In the genomic region with DNA sequence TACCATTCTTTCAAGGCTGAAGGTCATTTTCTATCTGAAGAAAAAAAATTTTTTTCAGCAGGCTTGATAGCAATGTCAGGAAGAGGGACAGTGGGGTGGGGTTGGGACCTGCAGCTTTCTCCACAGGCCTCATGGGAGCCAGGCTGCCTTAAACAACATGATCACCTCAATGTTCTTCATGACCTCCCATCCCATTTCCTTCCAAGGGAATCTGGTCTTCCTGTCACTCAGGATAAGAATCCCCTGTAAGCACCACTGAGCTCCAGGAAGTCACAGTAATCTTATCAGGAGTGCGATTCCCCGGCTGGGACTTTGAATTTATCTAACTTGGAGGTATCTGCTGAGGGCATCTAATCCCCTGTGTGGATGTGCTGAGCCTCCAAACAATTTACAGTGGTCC, we compare ENCODE assay signal across 24 mouse cellular contexts. TPM values are rescaled to one million over a fixed set of nuclear protein-coding genes. Genes with fewer than 3 reads are reported as not detected.
"Had no signal": no experiment of that assay in that cellular context is flagged by ENCODE, and none has a peak within 500 bp of the region (broad histone marks: within the 10 kb centered on the region; RNA-seq: fewer than 3 reads in every experiment).

No protein-coding gene starts in this region.

- H3K9ac ChIP-seq: forebrain, postnatal 0 days; heart, embryonic 12.5 days; hindbrain, embryonic 13.5 days; hindbrain, embryonic 15.5 days; kidney, embryonic 15.5 days; limb, embryonic 13.5 days; limb, embryonic 15.5 days; liver, embryonic 12.5 days; liver, embryonic 14.5 days had no signal

- H3K4me3 ChIP-seq: heart, embryonic 12.5 days; hindbrain, embryonic 13.5 days; hindbrain, embryonic 15.5 days; kidney, embryonic 15.5 days; limb, embryonic 13.5 days; limb, embryonic 15.5 days; liver, embryonic 12.5 days had no signal

- DNase-seq: forebrain, postnatal 0 days; gastrocnemius, postnatal 14 days; gastrocnemius, postnatal 36 days; heart, postnatal 10 days; kidney, adult 11 months; kidney, adult 2 months; kidney, adult 9 months; kidney, postnatal 14 days; kidney, postnatal 36 days; layer of hippocampus, adult 9-11 months; layer of hippocampus, postnatal 36 days; left cerebral cortex, postnatal 4 days had no signal

- H3K4me1 ChIP-seq: kidney, embryonic 15.5 days; limb, embryonic 13.5 days; limb, embryonic 15.5 days; liver, embryonic 12.5 days had no signal

- H3K9me3 ChIP-seq: heart, embryonic 12.5 days; hindbrain, embryonic 13.5 days; hindbrain, embryonic 15.5 days; kidney, embryonic 15.5 days; limb, embryonic 13.5 days; limb, embryonic 15.5 days; liver, embryonic 12.5 days had no signal

- H3K27ac ChIP-seq: hindbrain, embryonic 13.5 days; hindbrain, embryonic 15.5 days; hindbrain, postnatal 0 days; kidney, embryonic 15.5 days; kidney, postnatal 0 days; limb, embryonic 13.5 days; limb, embryonic 15.5 days; liver, embryonic 12.5 days; liver, embryonic 14.5 days had no signal

- H3K36me3 ChIP-seq: heart, embryonic 12.5 days; hindbrain, embryonic 13.5 days; kidney, embryonic 15.5 days; limb, embryonic 13.5 days; limb, embryonic 15.5 days; liver, embryonic 12.5 days had no signal

- H3K27me3 ChIP-seq: heart, embryonic 12.5 days; hindbrain, embryonic 13.5 days; hindbrain, embryonic 15.5 days; kidney, embryonic 15.5 days; limb, embryonic 13.5 days; limb, embryonic 15.5 days; liver, embryonic 12.5 days had no signal

- H3K4me2 ChIP-seq: heart, embryonic 12.5 days; hindbrain, embryonic 13.5 days; hindbrain, embryonic 15.5 days; kidney, embryonic 15.5 days; limb, embryonic 13.5 days; limb, embryonic 15.5 days; liver, embryonic 12.5 days had no signal

- ATAC-seq: forebrain, postnatal 0 days; hindbrain, postnatal 0 days; intestine, embryonic 16.5 days; liver, embryonic 12.5 days had no signal

RNA-seq across cellular contexts. Expression of a gene that starts 17.9 kb away (rescaled TPM):
- total RNA-seq: hematopoietic stem cell, adult 5-6 weeks had no signal
